Mouse (Mus musculus): ENCODE measurements around the gene Vps13c. TPM values are rescaled to one million over a fixed set of nuclear protein-coding genes. Genes with fewer than 3 reads are reported as not detected.

Gene Vps13c
- polyA plus RNA-seq, 1 experiment from 2014 or later = 5.2 TPM

GRCm38 (mm10) chr9:68033771-68034170 is 193.6 kb downstream of the Vps13c start:
- DNase-seq (ENCODE audit: low spot score) (no peak), ATAC-seq (ENCODE audit: low read depth) (no peak)
- H3K4me2 ChIP-seq (ENCODE audit: low read depth, low read length) = no peak overlapping the region
- no peaks in the 10 kb centered on the region for H3K36me3 ChIP-seq (ENCODE audit: control insufficient read depth, insufficient read depth, low read length)
- H3K4me1 ChIP-seq (ENCODE audit: control insufficient read depth, insufficient read depth, low read length) = no peaks in the 10 kb centered on the region
- WGBS = 76% methylated on average over 5 of the region's 5 CpGs
- H3K9me3 ChIP-seq (ENCODE audit: control insufficient read depth, low read length) = no peaks in the 10 kb centered on the region
- H3K9ac ChIP-seq (ENCODE audit: low read depth, low read length) = no peak overlapping the region
- no peaks in the 10 kb centered on the region for H3K27me3 ChIP-seq (replicated peaks; ENCODE audit: control insufficient read depth, insufficient read depth, low read length)
- H3K27ac ChIP-seq (replicated peaks; ENCODE audit: low read depth, low read length) = no peak overlapping the region
- no peak overlapping the region for H3K4me3 ChIP-seq (ENCODE audit: low read depth, low read length)

Other genes starting within 250 kb of the Vps13c start
- 0.38 and 1.0 TPM in 2 replicates for gene C2cd4b, start 81.0 kb upstream of the Vps13c start, polyA plus RNA-seq (2014; fragmentation: Nextera tagmentation; extraction: Ambion mirVana)
- 0.28 and 0.34 TPM in 2 replicates for gene C2cd4a, start 8.1 kb upstream of the Vps13c start, polyA plus RNA-seq (2014; fragmentation: Nextera tagmentation; extraction: Ambion mirVana)